Mouse (Mus musculus) ES-Bruce4 (cell line): ENCODE data around the gene Mnd1. TPM values are rescaled to one million over a fixed set of nuclear protein-coding genes. Genes with fewer than 3 reads are reported as not detected.

Experiments
- H3K27ac ChIP-seq: 2 replicates; pipeline ENCODE4 v1.5.1; 2012; ENCODE audit warnings: low read length, inconsistent platforms; ENCODE audit not compliant: insufficient read depth
- H3K27me3 ChIP-seq: 2 replicates; pipeline ENCODE4 v1.6.1; 2012; ENCODE audit warnings: mild to moderate bottlenecking, low read length, inconsistent platforms; ENCODE audit not compliant: control insufficient read depth, poor library complexity, insufficient read depth, severe bottlenecking
- H3K36me3 ChIP-seq: 2 replicates; pipeline ENCODE4 v1.6.1; 2012; ENCODE audit warnings: inconsistent platforms, mild to moderate bottlenecking, low read length, moderate library complexity; ENCODE audit not compliant: control insufficient read depth, poor library complexity, insufficient read depth, severe bottlenecking
- H3K4me1 ChIP-seq: one replicate; pipeline ENCODE4 v1.8.1; 2011; ENCODE audit warnings: low read length; ENCODE audit not compliant: control insufficient read depth, insufficient read depth
- H3K4me3 ChIP-seq: 2 replicates; pipeline ENCODE4 v1.5.1; 2011; ENCODE audit warnings: low read depth, mild to moderate bottlenecking, low read length
- H3K9ac ChIP-seq: 2 replicates; pipeline ENCODE4 v1.6.1; 2012; ENCODE audit warnings: low read depth, mild to moderate bottlenecking, inconsistent platforms; ENCODE audit not compliant: poor library complexity, severe bottlenecking
- H3K9me3 ChIP-seq: replicated peaks from 2 replicates; pipeline ENCODE4 v1.6.1; 2012; ENCODE audit warnings: mild to moderate bottlenecking, low read length, inconsistent platforms; ENCODE audit not compliant: control insufficient read depth, poor library complexity, insufficient read depth, severe bottlenecking
- CTCF ChIP-seq: IDR thresholded peaks from one replicate; pipeline ENCODE4 v1.8.1; 2011; ENCODE audit warnings: low read depth, low read length
- EP300 ChIP-seq: IDR thresholded peaks from 2 replicates; pipeline ENCODE4 v1.6.1; 2011; ENCODE audit warnings: low read depth, low read length; ENCODE audit not compliant: insufficient read depth
- POLR2A ChIP-seq: IDR thresholded peaks from one replicate; pipeline ENCODE4 v1.8.1; 2011; ENCODE audit warnings: low read length; ENCODE audit not compliant: insufficient read depth
- polyA plus RNA-seq: library from polyadenylated mRNA; stranded (reverse); fragments of >200 nt; gene quantifications from 2 replicates; pipeline ENCODE4 v1.2.4, GENCODE M21; 2011; ENCODE audit warnings: low read depth; ENCODE audit not compliant: missing spikeins, insufficient read depth, insufficient read length

Mnd1 gene
- polyA plus RNA-seq, 1 experiment: 43.8 TPM

GRCm38 (mm10) chr3:84081208-84081722 is 74.3 kb downstream of the Mnd1 start:
- Histone ChIP-seq H3K27me3 (no peaks in the 10 kb centered on the region), H3K27ac (no peak overlapping the region), H3K4me1 (no peaks in the 10 kb centered on the region), H3K9ac (no peak overlapping the region), H3K36me3 (no peaks in the 10 kb centered on the region), H3K4me3 (no peak overlapping the region), H3K9me3 (peaks cover 5% of the 10 kb centered on the region; the same call in 1 of the 2 replicates)
- TF ChIP-seq POLR2A: no peak
- no peak for TF ChIP-seq EP300
- no peak for TF ChIP-seq CTCF

- Histone ChIP-seq H3K9me3 (peaks cover 5% of the 10 kb centered on the region; the same call in 1 of the 2 replicates), H3K9ac (no peak overlapping the region), H3K27ac (no peak overlapping the region), H3K4me3 (no peak overlapping the region), H3K4me1 (no peaks in the 10 kb centered on the region), H3K36me3 (no peaks in the 10 kb centered on the region), H3K27me3 (no peaks in the 10 kb centered on the region)
- no peak for TF ChIP-seq EP300
- no peak for TF ChIP-seq CTCF
- no peak for TF ChIP-seq POLR2A
Observed at GRCm38 (mm10) chr3:84080074-84080473, 75.5 kb downstream of the Mnd1 start.

GRCm38 (mm10) chr3:84077505-84077904 is 78.1 kb downstream of the Mnd1 start:
- TF ChIP-seq EP300 (no peak), CTCF (no peak), POLR2A (no peak)
- H3K4me3 ChIP-seq: no peak overlapping the region
- H3K4me1 ChIP-seq: no peaks in the 10 kb centered on the region
- no peak overlapping the region for H3K9ac ChIP-seq
- no peak overlapping the region for H3K27ac ChIP-seq
- peaks cover 5% of the 10 kb centered on the region; the same call in 1 of the 2 replicates for H3K9me3 ChIP-seq
- no peaks in the 10 kb centered on the region for H3K36me3 ChIP-seq
- H3K27me3 ChIP-seq: no peaks in the 10 kb centered on the region

- H3K27ac ChIP-seq: no peak overlapping the region
- peaks cover 5% of the 10 kb centered on the region; the same call in 1 of the 2 replicates for H3K9me3 ChIP-seq
- H3K27me3 ChIP-seq: no peaks in the 10 kb centered on the region
- H3K36me3 ChIP-seq: no peaks in the 10 kb centered on the region
- H3K4me1 ChIP-seq: no peaks in the 10 kb centered on the region
- TF ChIP-seq EP300 (no peak), CTCF (no peak), POLR2A (no peak)
- no peak overlapping the region for H3K9ac ChIP-seq
- H3K4me3 ChIP-seq: no peak overlapping the region
Observed at GRCm38 (mm10) chr3:84076543-84077332, 78.8 kb downstream of the Mnd1 start.

GRCm38 (mm10) chr3:84075516-84075915 is 80.1 kb downstream of the Mnd1 start:
- Histone ChIP-seq H3K4me3 (no peak overlapping the region), H3K4me1 (no peaks in the 10 kb centered on the region), H3K9me3 (peaks cover 5% of the 10 kb centered on the region; the same call in 1 of the 2 replicates), H3K27ac (no peak overlapping the region), H3K27me3 (no peaks in the 10 kb centered on the region), H3K9ac (no peak overlapping the region), H3K36me3 (no peaks in the 10 kb centered on the region)
- TF ChIP-seq EP300 (no peak), CTCF (no peak), POLR2A (no peak)

- no peak for TF ChIP-seq CTCF
- TF ChIP-seq POLR2A: no peak
- Histone ChIP-seq H3K27me3 (no peaks in the 10 kb centered on the region), H3K4me1 (no peaks in the 10 kb centered on the region), H3K9me3 (peaks cover 5% of the 10 kb centered on the region; the same call in 1 of the 2 replicates), H3K36me3 (no peaks in the 10 kb centered on the region), H3K27ac (no peak overlapping the region), H3K4me3 (no peak overlapping the region), H3K9ac (no peak overlapping the region)
Observed at GRCm38 (mm10) chr3:84074777-84075176, 80.8 kb downstream of the Mnd1 start.
